In genomic region chr8:105466700-105467291, GRCm38 (mm10) we compare ENCODE assay signal across 8 mouse cellular contexts. TPM values are rescaled to one million over a fixed set of nuclear protein-coding genes. Genes with fewer than 3 reads are reported as not detected.
DNase-seq lines count a peak whose midpoint lies in the region; ATAC-seq and TF ChIP-seq lines count a peak whose summit lies in the region.
"Had no signal": no experiment of that assay in that cellular context is flagged by ENCODE, and none has a peak within 500 bp of the region (broad histone marks: within the 10 kb centered on the region; RNA-seq: fewer than 3 reads in every experiment).

No protein-coding gene starts in this region.

- DNase-seq in lung, embryonic 14.5 days, result peak; percentile 76
- no peak for DNase-seq in lung, adult 18-20 months
- peak; percentile 95 for DNase-seq in cerebellum, adult 9-10 months
- DNase-seq in lung, postnatal 4 days, result peak; percentile 55 to 79
- no peak for DNase-seq in natural killer cell, adult 2 months (ENCODE audit: low spot score in 2 of 2)
- no peak for DNase-seq in frontal cortex, postnatal 10 days (ENCODE audit: low spot score in 2 of 2)

- TF ChIP-seq CTCF in lung, embryonic 14.5 days (IDR thresholded peaks at IDR 0.05; ENCODE audit: low read depth), result 0 out of 2 replicates have a peak, but pooled peaks have one; percentile 25

- H3K9ac ChIP-seq in lung, embryonic 14.5 days, result no peak overlapping the region
- H3K9ac ChIP-seq in hindbrain, embryonic 15.5 days, result no peak overlapping the region

- no peak for ATAC-seq in lung, embryonic 14.5 days (ENCODE audit: insufficient read depth)
- no peak for ATAC-seq in hindbrain, embryonic 15.5 days (ENCODE audit: low FRiP score, low read depth)

- no peaks in the 10 kb centered on the region for H3K27me3 ChIP-seq in lung, embryonic 14.5 days (ENCODE audit: insufficient read depth, low read length)
- H3K27me3 ChIP-seq in hindbrain, embryonic 15.5 days, result no peaks in the 10 kb centered on the region

- WGBS in lung, embryonic 14.5 days, result 62% methylated on average over 7 of the region's 7 CpGs
- 64% methylated on average over 7 of the region's 7 CpGs for WGBS in hindbrain, embryonic 15.5 days

- no peak overlapping the region for H3K4me2 ChIP-seq in lung, embryonic 14.5 days
- no peak overlapping the region for H3K4me2 ChIP-seq in hindbrain, embryonic 15.5 days

- no peaks in the 10 kb centered on the region for H3K9me3 ChIP-seq in lung, embryonic 14.5 days (ENCODE audit: low read depth, low read length)
- H3K9me3 ChIP-seq in hindbrain, embryonic 15.5 days, result no peaks in the 10 kb centered on the region

- H3K36me3 ChIP-seq in lung, embryonic 14.5 days (ENCODE audit: insufficient read depth), result 0 out of 2 replicates have a peak, but pooled peaks cover 3% of the 10 kb centered on the region
- peaks cover 5% of the 10 kb centered on the region; the same call in 1 of the 2 replicates for H3K36me3 ChIP-seq in hindbrain, embryonic 15.5 days

- no peak overlapping the region for H3K4me3 ChIP-seq in lung, embryonic 14.5 days (ENCODE audit: low read depth, low read length)
- no peak overlapping the region for H3K4me3 ChIP-seq in hindbrain, embryonic 15.5 days

- H3K4me1 ChIP-seq in lung, embryonic 14.5 days (ENCODE audit: insufficient read depth), result peaks cover 19% of the 10 kb centered on the region
- H3K4me1 ChIP-seq in hindbrain, embryonic 15.5 days (replicated peaks), result peaks cover 57% of the 10 kb centered on the region

- no peak overlapping the region for H3K27ac ChIP-seq in lung, embryonic 14.5 days (ENCODE audit: low read depth)
- peak overlapping the region; percentile 77 for H3K27ac ChIP-seq in hindbrain, embryonic 15.5 days (replicated peaks)

RNA-seq across cellular contexts. Expression of gene Tppp3, which starts 4.5 kb away (rescaled TPM):
- 41.1 and 42.3 TPM in 2 replicates for polyA plus RNA-seq in lung, embryonic 14.5 days (2014; fragmentation: Nextera tagmentation; extraction: Ambion mirVana)
- polyA plus RNA-seq in hindbrain, embryonic 15.5 days (2015; fragmentation: Nextera tagmentation; extraction: Ambion mirVana), result 197 and 207 TPM in 2 replicates

RNA-seq across cellular contexts. Expression of gene Zdhhc1, which starts 29.9 kb away (rescaled TPM):
- 40.0 and 41.9 TPM in 2 replicates for polyA plus RNA-seq in lung, embryonic 14.5 days (2014; fragmentation: Nextera tagmentation; extraction: Ambion mirVana)
- 39.8 and 41.9 TPM in 2 replicates for polyA plus RNA-seq in hindbrain, embryonic 15.5 days (2015; fragmentation: Nextera tagmentation; extraction: Ambion mirVana)

RNA-seq across cellular contexts. Expression of gene Hsd11b2, which starts 51.8 kb away (rescaled TPM):
- polyA plus RNA-seq in lung, embryonic 14.5 days (2014; fragmentation: Nextera tagmentation; extraction: Ambion mirVana), result 4.8 and 5.9 TPM in 2 replicates
- polyA plus RNA-seq in hindbrain, embryonic 15.5 days (2015; fragmentation: Nextera tagmentation; extraction: Ambion mirVana), result 7.2 and 9.7 TPM in 2 replicates

RNA-seq across cellular contexts. Expression of gene Lrrc36, which starts 53.4 kb away (rescaled TPM):
- 0.34 and 0.50 TPM in 2 replicates for polyA plus RNA-seq in lung, embryonic 14.5 days (2014; fragmentation: Nextera tagmentation; extraction: Ambion mirVana)
- 0.75 and 1.3 TPM in 2 replicates for polyA plus RNA-seq in hindbrain, embryonic 15.5 days (2015; fragmentation: Nextera tagmentation; extraction: Ambion mirVana)
- polyA plus RNA-seq: kidney, embryonic 14.5 days had no signal

RNA-seq across cellular contexts. Expression of gene Kctd19, which starts 53.5 kb away (rescaled TPM):
- 0.12 and 0.32 TPM in 2 replicates for polyA plus RNA-seq in lung, embryonic 14.5 days (2014; fragmentation: Nextera tagmentation; extraction: Ambion mirVana)
- not detected in 2 replicates for polyA plus RNA-seq in hindbrain, embryonic 15.5 days (2015; fragmentation: Nextera tagmentation; extraction: Ambion mirVana)
- polyA plus RNA-seq: kidney, embryonic 14.5 days had no signal

Comparison
In these comparisons a context has a peak if more than half of its experiments do, and no peak if none do; other contexts are left out.
1. DNase-seq: peak in lung, embryonic 14.5 days (single experiment), cerebellum, adult 9-10 months (single experiment) and lung, postnatal 4 days (2 of 2); none in lung, adult 18-20 months (0 of 2), natural killer cell, adult 2 months (0 of 2) and frontal cortex, postnatal 10 days (0 of 2).